Mouse (Mus musculus): Measurements from ENCODE around the gene Mmrn2. TPM values are rescaled to one million over a fixed set of nuclear protein-coding genes. Genes with fewer than 3 reads are reported as not detected.
"Not testable (repeated sequence)": the region's sequence is repeated elsewhere in the genome, so short reads cannot be mapped to it uniquely, and the experiment has no call there.

The Mmrn2 gene
- polyA plus RNA-seq, 1 experiment from 2014 or later = 7.1 TPM

DNA sequence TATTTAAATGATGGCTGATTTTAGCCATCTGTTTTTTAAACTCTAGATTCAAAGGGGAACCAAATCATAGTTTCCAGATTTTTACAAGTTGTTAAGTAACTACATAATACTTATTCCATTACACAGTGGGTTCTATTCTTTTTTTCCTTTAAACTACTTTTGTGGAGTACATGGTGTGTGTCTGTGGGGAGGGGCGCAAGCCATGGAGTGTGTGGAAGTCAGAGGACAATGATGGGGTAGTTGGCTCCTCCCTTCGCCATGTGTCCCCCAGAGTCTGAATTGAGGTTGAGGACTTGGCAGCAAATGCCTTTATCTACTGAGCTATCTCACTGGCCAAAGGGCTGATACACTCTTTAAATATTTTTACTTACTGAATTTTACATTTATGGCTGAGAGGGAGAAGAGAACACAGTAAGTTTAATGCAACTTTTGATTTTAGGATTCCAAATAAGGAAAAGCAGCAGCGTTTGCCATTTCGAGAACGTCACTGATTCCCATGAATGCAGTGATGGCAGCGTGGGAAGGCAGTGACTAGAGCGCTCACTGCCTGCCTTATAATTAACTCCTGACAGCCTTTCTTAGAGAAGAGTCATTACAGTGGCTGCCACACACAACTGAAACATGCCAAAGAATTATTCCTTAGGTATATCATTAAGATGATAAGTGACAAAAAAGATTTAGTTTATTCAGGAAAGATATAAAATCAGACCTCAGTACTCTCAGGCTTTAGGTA lies 37.1 kb downstream of the Mmrn2 start:
- peaks cover 22% of the 10 kb centered on the region; the same call in 1 of the 2 replicates for H3K36me3 ChIP-seq (ENCODE audit: control insufficient read depth, insufficient read depth, low read length)
- no peak overlapping the region for H3K9ac ChIP-seq (ENCODE audit: low read depth, low read length)
- no peaks in the 10 kb centered on the region for H3K9me3 ChIP-seq (ENCODE audit: control insufficient read depth, low read length)
- ATAC-seq = no peak
- no peak overlapping the region for H3K4me2 ChIP-seq (ENCODE audit: low read depth, low read length)
- no peaks in the 10 kb centered on the region for H3K27me3 ChIP-seq (replicated peaks; ENCODE audit: control insufficient read depth, insufficient read depth, low read length)
- H3K4me3 ChIP-seq (ENCODE audit: low read length) = no peak overlapping the region
- WGBS = 93% methylated on average over 7 of the region's 7 CpGs
- no peak overlapping the region for H3K27ac ChIP-seq (ENCODE audit: low read length)
- H3K4me1 ChIP-seq (ENCODE audit: control insufficient read depth, insufficient read depth, low read length) = no peaks in the 10 kb centered on the region

DNA sequence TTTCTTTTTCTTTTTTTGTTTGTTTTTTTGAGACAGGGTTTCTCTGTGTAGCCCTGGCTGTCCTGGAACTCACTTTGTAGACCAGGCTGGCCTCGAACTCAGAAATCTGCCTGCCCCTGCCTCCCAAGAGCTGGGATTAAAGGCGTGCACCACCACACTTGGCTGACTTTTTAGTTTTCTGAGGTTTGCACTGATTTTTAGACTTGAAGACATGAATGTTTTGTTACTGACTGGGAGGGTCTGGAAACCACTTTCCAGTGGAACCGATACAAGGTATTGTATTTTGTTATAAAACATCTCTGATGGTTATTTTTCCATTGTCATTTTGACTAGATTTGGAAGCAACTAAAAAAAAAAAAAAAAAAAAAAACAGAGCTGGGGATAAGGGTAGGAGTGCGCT lies 41.7 kb downstream of the Mmrn2 start:
- peaks cover 18% of the 10 kb centered on the region; the same call in 1 of the 2 replicates for H3K36me3 ChIP-seq (ENCODE audit: control insufficient read depth, insufficient read depth, low read length)
- WGBS = 97% methylated on average over 4 of the region's 4 CpGs
- H3K27ac ChIP-seq (ENCODE audit: low read length); H3K9me3 ChIP-seq (ENCODE audit: control insufficient read depth, low read length); ATAC-seq; H3K4me1 ChIP-seq (ENCODE audit: control insufficient read depth, insufficient read depth, low read length); H3K27me3 ChIP-seq (replicated peaks; ENCODE audit: control insufficient read depth, insufficient read depth, low read length); H3K4me2 ChIP-seq (ENCODE audit: low read depth, low read length); H3K4me3 ChIP-seq (ENCODE audit: low read length); H3K9ac ChIP-seq (ENCODE audit: low read depth, low read length): not testable (repeated sequence)

DNA sequence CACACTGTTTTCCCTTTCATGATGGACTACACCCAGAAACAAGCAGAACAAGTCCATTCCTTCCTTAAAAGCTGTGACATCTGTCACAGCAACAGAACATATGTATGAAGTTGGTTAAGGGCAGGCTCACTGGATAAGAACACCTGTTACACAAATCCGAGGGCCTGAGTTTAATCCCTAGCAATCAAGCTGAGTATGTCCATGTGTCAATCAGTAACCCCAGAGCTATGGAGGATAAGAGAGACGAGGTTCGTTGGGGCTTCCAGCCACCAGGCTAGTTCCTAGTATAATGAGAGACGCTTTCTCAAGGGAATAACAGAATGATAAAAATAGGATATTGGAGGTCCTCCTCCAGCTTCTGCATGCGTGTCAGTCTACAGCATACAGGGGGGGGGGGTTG lies 42.2 kb downstream of the Mmrn2 start:
- H3K9ac ChIP-seq (ENCODE audit: low read depth, low read length) = no peak overlapping the region
- H3K9me3 ChIP-seq (ENCODE audit: control insufficient read depth, low read length) = no peaks in the 10 kb centered on the region
- no peak overlapping the region for H3K27ac ChIP-seq (ENCODE audit: low read length)
- H3K4me2 ChIP-seq (ENCODE audit: low read depth, low read length) = no peak overlapping the region
- ATAC-seq = no peak
- H3K4me1 ChIP-seq (ENCODE audit: control insufficient read depth, insufficient read depth, low read length) = no peaks in the 10 kb centered on the region
- no peak overlapping the region for H3K4me3 ChIP-seq (ENCODE audit: low read length)
- peaks cover 18% of the 10 kb centered on the region; the same call in 1 of the 2 replicates for H3K36me3 ChIP-seq (ENCODE audit: control insufficient read depth, insufficient read depth, low read length)
- no peaks in the 10 kb centered on the region for H3K27me3 ChIP-seq (replicated peaks; ENCODE audit: control insufficient read depth, insufficient read depth, low read length)
- 77% methylated on average over 5 of the region's 5 CpGs for WGBS

DNA sequence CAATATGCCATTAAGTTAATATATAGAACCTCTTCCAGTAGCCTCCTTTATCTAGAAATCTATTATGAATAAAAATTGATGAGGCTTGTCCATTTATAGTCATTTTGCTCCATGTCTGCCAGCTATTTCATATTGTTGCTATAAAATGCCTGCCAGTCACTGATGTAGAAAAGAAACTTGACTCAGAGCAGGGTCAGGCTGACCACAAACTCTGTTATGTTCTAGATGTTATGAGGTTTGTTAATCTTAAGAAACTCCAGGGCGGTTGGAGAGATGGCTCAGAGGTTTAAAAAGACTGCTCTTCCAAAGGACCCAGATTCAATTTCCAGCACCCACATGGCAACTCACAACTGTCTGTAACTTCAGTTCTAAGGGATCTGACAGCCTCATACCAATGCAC lies 45.8 kb downstream of the Mmrn2 start:
- H3K36me3 ChIP-seq (ENCODE audit: control insufficient read depth, insufficient read depth, low read length) = peaks cover 18% of the 10 kb centered on the region
- no peaks in the 10 kb centered on the region for H3K27me3 ChIP-seq (replicated peaks; ENCODE audit: control insufficient read depth, insufficient read depth, low read length)
- no peak overlapping the region for H3K4me3 ChIP-seq (ENCODE audit: low read length)
- no peak overlapping the region for H3K4me2 ChIP-seq (ENCODE audit: low read depth, low read length)
- no peak overlapping the region for H3K27ac ChIP-seq (ENCODE audit: low read length)
- no peaks in the 10 kb centered on the region for H3K9me3 ChIP-seq (ENCODE audit: control insufficient read depth, low read length)
- H3K4me1 ChIP-seq (ENCODE audit: control insufficient read depth, insufficient read depth, low read length) = no peaks in the 10 kb centered on the region
- no peak for ATAC-seq
- 89% methylated on average over 1 of the region's 1 CpGs for WGBS
- no peak overlapping the region for H3K9ac ChIP-seq (ENCODE audit: low read depth, low read length)

DNA sequence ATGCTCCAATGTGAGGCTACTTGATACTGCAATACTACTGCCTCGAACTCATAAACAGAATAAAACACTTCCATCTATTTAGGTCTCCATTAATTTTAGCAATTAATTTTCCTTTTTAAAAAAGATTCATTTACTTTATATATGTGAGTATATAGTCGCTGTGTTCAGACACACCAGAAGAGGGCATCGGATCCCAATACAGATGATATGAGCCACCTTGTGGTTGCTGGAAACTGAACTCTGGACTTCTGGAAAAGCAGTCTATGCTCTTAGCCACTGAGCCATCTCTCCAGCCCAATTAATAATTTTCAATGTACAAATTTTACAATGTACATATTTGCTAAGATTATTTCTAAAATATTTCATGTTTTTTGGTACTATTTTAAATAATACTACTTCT lies 53.0 kb downstream of the Mmrn2 start:
- Histone ChIP-seq H3K27me3 (replicated peaks; ENCODE audit: control insufficient read depth, insufficient read depth, low read length) (no peaks in the 10 kb centered on the region), H3K27ac (ENCODE audit: low read length) (no peak overlapping the region), H3K9ac (ENCODE audit: low read depth, low read length) (no peak overlapping the region), H3K36me3 (ENCODE audit: control insufficient read depth, insufficient read depth, low read length) (peaks cover 15% of the 10 kb centered on the region; the same call in 1 of the 2 replicates), H3K4me2 (ENCODE audit: low read depth, low read length) (no peak overlapping the region), H3K9me3 (ENCODE audit: control insufficient read depth, low read length) (no peaks in the 10 kb centered on the region), H3K4me1 (ENCODE audit: control insufficient read depth, insufficient read depth, low read length) (no peaks in the 10 kb centered on the region), H3K4me3 (ENCODE audit: low read length) (no peak overlapping the region)
- no peak for ATAC-seq
- WGBS = 90% methylated on average over 3 of the region's 3 CpGs

DNA sequence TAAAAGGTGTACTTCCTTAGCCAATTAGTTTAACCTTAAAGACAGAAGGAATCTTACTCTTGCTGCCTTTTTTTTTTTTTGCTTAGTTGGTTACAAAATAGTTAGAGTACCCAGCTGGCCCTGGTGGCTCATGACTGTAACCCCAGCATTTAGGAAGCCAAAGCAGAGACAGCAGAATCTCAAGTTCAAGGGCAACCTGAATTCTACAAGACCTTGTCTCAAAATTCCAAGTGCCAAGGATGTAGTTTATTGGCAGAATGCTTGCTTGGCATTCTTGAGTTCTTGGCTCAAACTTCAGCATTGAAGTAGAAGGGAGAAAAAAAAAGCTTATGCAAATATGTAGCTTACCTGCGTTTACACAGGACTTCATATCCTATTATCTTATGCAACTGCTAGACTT lies 53.8 kb downstream of the Mmrn2 start:
- H3K27ac ChIP-seq (ENCODE audit: low read length) = no peak overlapping the region
- no peak overlapping the region for H3K4me3 ChIP-seq (ENCODE audit: low read length)
- no peaks in the 10 kb centered on the region for H3K9me3 ChIP-seq (ENCODE audit: control insufficient read depth, low read length)
- no peak overlapping the region for H3K4me2 ChIP-seq (ENCODE audit: low read depth, low read length)
- H3K27me3 ChIP-seq (replicated peaks; ENCODE audit: control insufficient read depth, insufficient read depth, low read length) = no peaks in the 10 kb centered on the region
- no peak for ATAC-seq
- H3K4me1 ChIP-seq (ENCODE audit: control insufficient read depth, insufficient read depth, low read length) = no peaks in the 10 kb centered on the region
- H3K9ac ChIP-seq (ENCODE audit: low read depth, low read length) = no peak overlapping the region
- WGBS = 89% methylated on average over 1 of the region's 1 CpGs
- peaks cover 15% of the 10 kb centered on the region; the same call in 1 of the 2 replicates for H3K36me3 ChIP-seq (ENCODE audit: control insufficient read depth, insufficient read depth, low read length)

DNA sequence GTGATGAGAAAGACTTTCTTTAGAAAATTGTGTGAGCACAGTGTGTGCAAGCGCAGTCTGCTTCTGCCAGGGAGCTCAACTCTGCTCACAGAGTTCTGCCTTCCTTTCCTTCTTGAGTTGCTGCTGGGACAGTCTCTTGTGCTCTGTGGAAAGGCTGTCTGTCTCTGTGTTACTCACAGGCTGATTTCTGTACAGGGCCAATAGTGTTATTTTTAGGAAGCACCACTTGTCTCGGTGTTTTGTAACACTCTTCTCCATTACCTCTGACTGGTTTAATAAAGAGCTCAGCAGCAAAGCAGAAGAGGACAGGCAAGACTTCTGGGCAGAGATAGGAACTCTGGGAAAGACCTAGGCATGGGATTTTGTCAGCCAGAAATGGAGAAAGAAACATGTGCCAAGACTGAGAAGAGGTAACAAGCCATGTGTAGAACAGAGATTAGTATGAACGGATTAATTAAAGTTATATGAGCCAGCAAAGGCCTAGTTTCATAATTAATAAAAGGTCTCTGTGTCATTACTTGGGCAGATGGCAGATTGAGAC lies 65.3 kb downstream of the Mmrn2 start:
- Histone ChIP-seq H3K27ac (ENCODE audit: low read length) (no peak overlapping the region), H3K4me1 (ENCODE audit: control insufficient read depth, insufficient read depth, low read length) (no peaks in the 10 kb centered on the region), H3K27me3 (replicated peaks; ENCODE audit: control insufficient read depth, insufficient read depth, low read length) (no peaks in the 10 kb centered on the region), H3K9ac (ENCODE audit: low read depth, low read length) (no peak overlapping the region), H3K36me3 (ENCODE audit: control insufficient read depth, insufficient read depth, low read length) (peaks cover 5% of the 10 kb centered on the region; the same call in 1 of the 2 replicates), H3K4me3 (ENCODE audit: low read length) (no peak overlapping the region), H3K4me2 (ENCODE audit: low read depth, low read length) (no peak overlapping the region), H3K9me3 (ENCODE audit: control insufficient read depth, low read length) (no peaks in the 10 kb centered on the region)
- WGBS = 91% methylated on average over 3 of the region's 3 CpGs
- ATAC-seq = no peak

DNA sequence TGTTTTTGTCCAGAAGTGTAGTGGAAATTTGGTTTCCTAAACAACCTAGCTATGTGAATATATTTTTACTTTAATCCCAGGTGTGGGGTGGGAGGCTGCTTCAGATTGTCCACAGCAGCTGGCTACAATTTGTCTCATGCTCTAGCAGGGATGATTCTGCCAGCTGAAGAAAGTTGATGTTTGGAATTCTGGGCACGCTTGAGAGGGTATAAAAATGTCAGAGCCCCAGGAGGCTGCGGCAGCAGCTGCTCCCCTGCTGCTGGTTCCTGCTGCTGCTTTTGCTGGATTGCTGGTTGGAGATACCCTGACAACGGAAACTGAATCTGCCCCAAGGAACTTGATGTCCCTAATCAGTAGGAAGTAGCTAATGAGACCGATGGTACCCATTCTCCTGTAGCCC lies 67.3 kb downstream of the Mmrn2 start:
- H3K4me2 ChIP-seq (ENCODE audit: low read depth, low read length) = no peak overlapping the region
- H3K4me3 ChIP-seq (ENCODE audit: low read length) = no peak overlapping the region
- H3K27ac ChIP-seq (ENCODE audit: low read length) = no peak overlapping the region
- H3K27me3 ChIP-seq (replicated peaks; ENCODE audit: control insufficient read depth, insufficient read depth, low read length) = no peaks in the 10 kb centered on the region
- peaks cover 5% of the 10 kb centered on the region; the same call in 1 of the 2 replicates for H3K36me3 ChIP-seq (ENCODE audit: control insufficient read depth, insufficient read depth, low read length)
- no peaks in the 10 kb centered on the region for H3K4me1 ChIP-seq (ENCODE audit: control insufficient read depth, insufficient read depth, low read length)
- H3K9me3 ChIP-seq (ENCODE audit: control insufficient read depth, low read length) = no peaks in the 10 kb centered on the region
- WGBS = 66% methylated on average over 4 of the region's 4 CpGs
- H3K9ac ChIP-seq (ENCODE audit: low read depth, low read length) = no peak overlapping the region
- no peak for ATAC-seq

DNA sequence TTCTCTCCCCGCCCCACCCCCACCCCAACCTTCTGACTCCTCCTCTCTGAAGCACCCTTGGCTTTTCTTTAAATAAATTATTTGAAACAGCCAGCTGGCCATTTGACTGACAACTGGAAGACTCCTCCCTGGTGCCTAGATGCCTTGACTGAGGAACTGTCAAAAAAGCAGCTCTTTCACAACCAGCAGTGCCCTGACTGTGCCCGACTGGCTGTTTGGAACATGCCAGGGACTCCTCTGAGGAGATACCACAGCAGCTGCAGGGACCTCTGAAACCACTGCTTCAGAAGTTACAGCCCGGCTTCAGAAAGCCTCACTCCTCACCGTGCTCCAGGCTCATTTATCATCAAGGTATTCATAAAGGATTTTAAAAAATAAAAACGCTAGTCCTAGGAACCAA lies 69.1 kb downstream of the Mmrn2 start:
- Histone ChIP-seq H3K27ac (ENCODE audit: low read length) (no peak overlapping the region), H3K4me2 (ENCODE audit: low read depth, low read length) (no peak overlapping the region), H3K4me1 (ENCODE audit: control insufficient read depth, insufficient read depth, low read length) (0 out of 2 replicates have a peak, but pooled peaks cover under 1% of the 10 kb centered on the region), H3K9ac (ENCODE audit: low read depth, low read length) (no peak overlapping the region), H3K9me3 (ENCODE audit: control insufficient read depth, low read length) (no peaks in the 10 kb centered on the region), H3K36me3 (ENCODE audit: control insufficient read depth, insufficient read depth, low read length) (peaks cover 5% of the 10 kb centered on the region; the same call in 1 of the 2 replicates), H3K27me3 (replicated peaks; ENCODE audit: control insufficient read depth, insufficient read depth, low read length) (no peaks in the 10 kb centered on the region), H3K4me3 (ENCODE audit: low read length) (no peak overlapping the region)
- WGBS = 81% methylated on average over 5 of the region's 5 CpGs
- no peak for ATAC-seq

Data from intestine, embryonic 16.5 days (tissue).